Mouse (Mus musculus): ENCODE data around the gene Strn3. TPM values are rescaled to one million over a fixed set of nuclear protein-coding genes. Genes with fewer than 3 reads are reported as not detected.
A peak's percentile ranks its signal among the peaks of the same experiment; 100 is the strongest.

Gene Strn3
- polyA plus RNA-seq, 2 experiments, result 67.4 to 73.3 TPM

DNA sequence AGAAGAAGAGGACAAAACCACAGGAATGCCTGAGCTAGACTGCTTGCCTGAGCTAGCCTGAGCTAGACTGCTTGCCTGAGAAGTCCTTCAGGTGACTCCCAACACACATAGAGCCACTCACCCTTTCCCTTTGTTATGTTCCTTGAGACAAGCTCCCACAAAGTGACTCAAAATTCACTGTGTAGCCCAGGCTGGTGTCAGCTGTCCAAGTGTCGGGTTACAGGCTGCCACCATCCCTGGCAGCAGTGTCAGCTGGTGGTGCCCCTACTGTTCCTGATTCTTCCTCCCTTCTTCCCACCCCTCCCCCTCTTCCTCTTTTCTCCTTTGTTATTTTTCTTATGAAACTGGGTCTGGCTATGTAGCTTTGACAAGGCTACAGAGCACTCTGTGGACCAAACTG is 12.2 kb upstream of the Strn3 start:
- peak; percentile 73 for ATAC-seq (ENCODE audit: low FRiP score, low read depth)
- no peak for DNase-seq (ENCODE audit: low spot score)
- H3K4me1 ChIP-seq (ENCODE audit: control insufficient read depth, insufficient read depth, low read length), result no peaks in the 10 kb centered on the region
- peaks cover 2% of the 10 kb centered on the region; the same call in 1 of the 2 replicates for H3K9me3 ChIP-seq (ENCODE audit: control insufficient read depth, low read length)
- no peak overlapping the region for H3K4me2 ChIP-seq (replicated peaks; ENCODE audit: low read depth, low read length, severe bottlenecking)
- H3K36me3 ChIP-seq (ENCODE audit: control insufficient read depth, insufficient read depth, low read length), result no peaks in the 10 kb centered on the region
- H3K4me3 ChIP-seq (replicated peaks; ENCODE audit: low read length), result no peak overlapping the region
- WGBS, result 36% methylated on average over 1 of the region's 1 CpGs
- H3K27ac ChIP-seq (replicated peaks; ENCODE audit: low read depth, low read length), result no peak overlapping the region
- H3K27me3 ChIP-seq (ENCODE audit: control insufficient read depth, insufficient read depth, low read length), result no peaks in the 10 kb centered on the region
- no peak for TF ChIP-seq POLR2A (IDR thresholded peaks at IDR 0.05; ENCODE audit: borderline replicate concordance, extremely low read depth, insufficient read depth, insufficient read length)
- H3K9ac ChIP-seq (ENCODE audit: low read depth, low read length, severe bottlenecking), result no peak overlapping the region

DNA sequence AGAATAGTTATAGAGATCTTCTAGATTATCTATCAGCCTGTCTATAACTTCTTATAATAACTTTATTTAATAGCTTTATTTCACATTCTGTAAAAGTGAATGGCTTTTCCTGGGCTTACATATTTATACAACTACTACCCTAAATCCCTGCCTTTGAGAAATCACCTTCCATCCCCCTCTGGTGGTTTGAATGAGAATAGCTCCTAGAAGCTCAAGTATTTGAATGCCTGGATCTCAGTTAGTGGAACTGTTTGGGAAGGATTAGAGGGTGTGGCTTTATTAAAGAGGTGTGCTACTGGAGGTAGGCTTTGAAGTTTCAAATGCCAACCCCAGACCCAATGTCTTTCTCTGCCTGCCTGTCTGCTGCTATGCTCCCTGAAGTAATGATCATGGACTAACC is 10.0 kb upstream of the Strn3 start:
- ATAC-seq (ENCODE audit: low FRiP score, low read depth) (no peak), DNase-seq (ENCODE audit: low spot score) (no peak)
- H3K4me3 ChIP-seq (replicated peaks; ENCODE audit: low read length), result no peak overlapping the region
- no peaks in the 10 kb centered on the region for H3K4me1 ChIP-seq (ENCODE audit: control insufficient read depth, insufficient read depth, low read length)
- no peaks in the 10 kb centered on the region for H3K27me3 ChIP-seq (ENCODE audit: control insufficient read depth, insufficient read depth, low read length)
- H3K9ac ChIP-seq (ENCODE audit: low read depth, low read length, severe bottlenecking), result no peak overlapping the region
- H3K4me2 ChIP-seq (replicated peaks; ENCODE audit: low read depth, low read length, severe bottlenecking), result no peak overlapping the region
- no peaks in the 10 kb centered on the region for H3K36me3 ChIP-seq (ENCODE audit: control insufficient read depth, insufficient read depth, low read length)
- no peak for TF ChIP-seq POLR2A (IDR thresholded peaks at IDR 0.05; ENCODE audit: borderline replicate concordance, extremely low read depth, insufficient read depth, insufficient read length)
- no peak overlapping the region for H3K27ac ChIP-seq (replicated peaks; ENCODE audit: low read depth, low read length)
- H3K9me3 ChIP-seq (ENCODE audit: control insufficient read depth, low read length), result peaks cover 2% of the 10 kb centered on the region; the same call in 1 of the 2 replicates

GRCm38 (mm10) chr12:51699623-51700393 is 8.1 kb upstream of the Strn3 start:
- DNase-seq (ENCODE audit: low spot score) (no peak), ATAC-seq (ENCODE audit: low FRiP score, low read depth) (0 out of 2 replicates have a peak, but pooled peaks have one; percentile 7)
- H3K27ac ChIP-seq (replicated peaks; ENCODE audit: low read depth, low read length), result no peak overlapping the region
- no peaks in the 10 kb centered on the region for H3K36me3 ChIP-seq (ENCODE audit: control insufficient read depth, insufficient read depth, low read length)
- no peak overlapping the region for H3K9ac ChIP-seq (ENCODE audit: low read depth, low read length, severe bottlenecking)
- H3K9me3 ChIP-seq (ENCODE audit: control insufficient read depth, low read length), result peaks cover 2% of the 10 kb centered on the region; the same call in 1 of the 2 replicates
- no peak overlapping the region for H3K4me2 ChIP-seq (replicated peaks; ENCODE audit: low read depth, low read length, severe bottlenecking)
- no peaks in the 10 kb centered on the region for H3K4me1 ChIP-seq (ENCODE audit: control insufficient read depth, insufficient read depth, low read length)
- no peak overlapping the region for H3K4me3 ChIP-seq (replicated peaks; ENCODE audit: low read length)
- no peaks in the 10 kb centered on the region for H3K27me3 ChIP-seq (ENCODE audit: control insufficient read depth, insufficient read depth, low read length)
- 56% methylated on average over 8 of the region's 8 CpGs for WGBS
- TF ChIP-seq POLR2A (IDR thresholded peaks at IDR 0.05; ENCODE audit: borderline replicate concordance, extremely low read depth, insufficient read depth, insufficient read length), result no peak

- H3K4me2 ChIP-seq (replicated peaks; ENCODE audit: low read depth, low read length, severe bottlenecking), result no peak overlapping the region
- 85% methylated on average over 2 of the region's 2 CpGs for WGBS
- H3K9me3 ChIP-seq (ENCODE audit: control insufficient read depth, low read length), result no peaks in the 10 kb centered on the region
- ATAC-seq (ENCODE audit: low FRiP score, low read depth) (no peak), DNase-seq (ENCODE audit: low spot score) (no peak)
- H3K36me3 ChIP-seq (ENCODE audit: control insufficient read depth, insufficient read depth, low read length), result no peaks in the 10 kb centered on the region
- H3K9ac ChIP-seq (ENCODE audit: low read depth, low read length, severe bottlenecking), result no peak overlapping the region
- no peak overlapping the region for H3K27ac ChIP-seq (replicated peaks; ENCODE audit: low read depth, low read length)
- no peak for TF ChIP-seq POLR2A (IDR thresholded peaks at IDR 0.05; ENCODE audit: borderline replicate concordance, extremely low read depth, insufficient read depth, insufficient read length)
- H3K27me3 ChIP-seq (ENCODE audit: control insufficient read depth, insufficient read depth, low read length), result no peaks in the 10 kb centered on the region
- H3K4me3 ChIP-seq (replicated peaks; ENCODE audit: low read length), result no peak overlapping the region
- 0 out of 2 replicates have a peak, but pooled peaks cover 3% of the 10 kb centered on the region for H3K4me1 ChIP-seq (ENCODE audit: control insufficient read depth, insufficient read depth, low read length)
These were observed 4.5 kb upstream of the Strn3 start for GRCm38 (mm10) chr12:51696157-51696556.

DNA sequence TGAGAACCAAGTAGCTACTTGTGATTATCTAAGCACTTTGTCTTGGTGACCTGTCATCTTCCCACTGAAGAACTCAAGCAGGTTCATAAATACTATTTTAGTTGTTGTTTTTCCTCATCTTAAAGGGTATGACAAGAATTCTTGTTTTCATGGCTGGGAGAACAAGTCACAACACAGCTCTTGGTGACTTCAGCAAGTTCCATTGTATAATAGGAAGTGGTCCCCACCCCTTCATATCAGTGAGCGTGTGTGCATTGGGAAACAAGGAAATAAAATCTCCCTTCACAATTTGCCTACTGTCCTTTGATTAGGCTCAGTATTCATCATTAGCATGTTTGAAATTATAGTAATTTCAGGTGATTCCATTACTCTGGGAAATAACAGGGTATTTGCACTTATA is 3.3 kb upstream of the Strn3 start:
- Histone ChIP-seq H3K9me3 (ENCODE audit: control insufficient read depth, low read length) (no peaks in the 10 kb centered on the region), H3K4me1 (ENCODE audit: control insufficient read depth, insufficient read depth, low read length) (peaks cover 3% of the 10 kb centered on the region; the same call in 1 of the 2 replicates), H3K27me3 (ENCODE audit: control insufficient read depth, insufficient read depth, low read length) (no peaks in the 10 kb centered on the region), H3K4me2 (replicated peaks; ENCODE audit: low read depth, low read length, severe bottlenecking) (no peak overlapping the region), H3K4me3 (replicated peaks; ENCODE audit: low read length) (no peak overlapping the region), H3K27ac (replicated peaks; ENCODE audit: low read depth, low read length) (no peak overlapping the region), H3K9ac (ENCODE audit: low read depth, low read length, severe bottlenecking) (no peak overlapping the region), H3K36me3 (ENCODE audit: control insufficient read depth, insufficient read depth, low read length) (no peaks in the 10 kb centered on the region)
- ATAC-seq (ENCODE audit: low FRiP score, low read depth) (no peak), DNase-seq (ENCODE audit: low spot score) (no peak)
- TF ChIP-seq POLR2A (IDR thresholded peaks at IDR 0.05; ENCODE audit: borderline replicate concordance, extremely low read depth, insufficient read depth, insufficient read length), result no peak
- WGBS, result 73% methylated on average over 1 of the region's 1 CpGs

All from limb, embryonic 14.5 days (tissue).